Mouse (Mus musculus): ENCODE data around the gene Psmd3. TPM values are rescaled to one million over a fixed set of nuclear protein-coding genes. Genes with fewer than 3 reads are reported as not detected.
A peak's percentile ranks its signal among the peaks of the same experiment; 100 is the strongest.
"Not testable (repeated sequence)": the region's sequence is repeated elsewhere in the genome, so short reads cannot be mapped to it uniquely, and the experiment has no call there.

Psmd3 gene
- not detected in 2 replicates for polyA plus RNA-seq (2012; ENCODE audit: insufficient read depth, insufficient read length, low replicate concordance, missing spikeins)

GRCm38 (mm10) chr11:98681786-98682745, at the start of gene Psmd3:
Psmd3 (plus strand) TSS chr11:98682554.
- TF ChIP-seq POLR2A (IDR thresholded peaks at IDR 0.05; ENCODE audit: insufficient read depth, low read depth, low read length): peak; percentile 82
- no peak for TF ChIP-seq CTCF (IDR thresholded peaks at IDR 0.05; ENCODE audit: insufficient read depth, low read depth, low read length)
- peak within 1 kb of the TSS; percentile 47 for H3K27ac ChIP-seq (ENCODE audit: insufficient read depth, low read depth, low read length)
- peak within 1 kb of the TSS; percentile 98 for H3K4me3 ChIP-seq (ENCODE audit: insufficient read depth, low read depth, low read length)
- 2% methylated on average over 45 of the region's 45 CpGs for WGBS
- H3K4me1 ChIP-seq (ENCODE audit: control insufficient read depth, insufficient read depth, low read length): peaks cover 2% of the 10 kb centered on the region; the same call in 1 of the 2 replicates

GRCm38 (mm10) chr11:98635312-98635970, 46.9 kb upstream of the Psmd3 start:
- not testable (repeated sequence) for H3K4me3 ChIP-seq (ENCODE audit: insufficient read depth, low read depth, low read length); H3K4me1 ChIP-seq (ENCODE audit: control insufficient read depth, insufficient read depth, low read length); H3K27ac ChIP-seq (ENCODE audit: insufficient read depth, low read depth, low read length)
- 31% methylated on average over 10 of the region's 10 CpGs for WGBS

- H3K4me1 ChIP-seq (ENCODE audit: control insufficient read depth, insufficient read depth, low read length): no peaks in the 10 kb centered on the region
- WGBS: 79% methylated on average over 1 of the region's 1 CpGs
- no peak overlapping the region for H3K4me3 ChIP-seq (ENCODE audit: insufficient read depth, low read depth, low read length)
- TF ChIP-seq POLR2A (IDR thresholded peaks at IDR 0.05; ENCODE audit: insufficient read depth, low read depth, low read length) (no peak), CTCF (IDR thresholded peaks at IDR 0.05; ENCODE audit: insufficient read depth, low read depth, low read length) (no peak)
- no peak overlapping the region for H3K27ac ChIP-seq (ENCODE audit: insufficient read depth, low read depth, low read length)
Observed at GRCm38 (mm10) chr11:98637501-98637900, 44.9 kb upstream of the Psmd3 start.

DNA sequence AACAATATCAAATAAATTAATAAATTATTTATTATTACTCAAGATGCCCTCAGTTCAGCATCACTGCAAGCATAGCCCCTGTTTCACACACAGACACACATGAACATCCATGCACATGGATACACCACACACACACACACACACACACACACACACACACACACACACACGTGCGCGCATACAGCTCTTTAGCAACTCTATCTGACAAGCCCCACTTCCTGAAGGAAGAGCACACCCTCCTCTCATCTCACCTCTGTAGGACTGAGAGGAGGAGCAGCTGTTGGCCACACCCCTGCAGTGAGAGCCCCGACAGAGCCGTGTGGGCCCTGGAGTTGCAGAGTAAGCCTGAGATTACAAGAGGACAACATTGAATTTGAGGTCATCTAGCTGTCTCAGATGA, 42.3 kb upstream of the Psmd3 start:
- Histone ChIP-seq H3K4me3 (ENCODE audit: insufficient read depth, low read depth, low read length) (no peak overlapping the region), H3K27ac (ENCODE audit: insufficient read depth, low read depth, low read length) (no peak overlapping the region), H3K4me1 (ENCODE audit: control insufficient read depth, insufficient read depth, low read length) (no peaks in the 10 kb centered on the region)
- 72% methylated on average over 5 of the region's 5 CpGs for WGBS
- no peak for TF ChIP-seq CTCF (IDR thresholded peaks at IDR 0.05; ENCODE audit: insufficient read depth, low read depth, low read length)
- no peak for TF ChIP-seq POLR2A (IDR thresholded peaks at IDR 0.05; ENCODE audit: insufficient read depth, low read depth, low read length)

- no peak overlapping the region for H3K4me3 ChIP-seq (ENCODE audit: insufficient read depth, low read depth, low read length)
- H3K27ac ChIP-seq (ENCODE audit: insufficient read depth, low read depth, low read length): no peak overlapping the region
- H3K4me1 ChIP-seq (ENCODE audit: control insufficient read depth, insufficient read depth, low read length): no peaks in the 10 kb centered on the region
- TF ChIP-seq POLR2A (IDR thresholded peaks at IDR 0.05; ENCODE audit: insufficient read depth, low read depth, low read length) (no peak), CTCF (IDR thresholded peaks at IDR 0.05; ENCODE audit: insufficient read depth, low read depth, low read length) (no peak)
- 84% methylated on average over 3 of the region's 3 CpGs for WGBS
Observed at GRCm38 (mm10) chr11:98644757-98645156, 37.6 kb upstream of the Psmd3 start.

- WGBS: 80% methylated on average over 2 of the region's 2 CpGs
- TF ChIP-seq CTCF (IDR thresholded peaks at IDR 0.05; ENCODE audit: insufficient read depth, low read depth, low read length): no peak
- no peak for TF ChIP-seq POLR2A (IDR thresholded peaks at IDR 0.05; ENCODE audit: insufficient read depth, low read depth, low read length)
- H3K27ac ChIP-seq (ENCODE audit: insufficient read depth, low read depth, low read length): no peak overlapping the region
- H3K4me3 ChIP-seq (ENCODE audit: insufficient read depth, low read depth, low read length): no peak overlapping the region
- H3K4me1 ChIP-seq (ENCODE audit: control insufficient read depth, insufficient read depth, low read length): no peaks in the 10 kb centered on the region
Observed at GRCm38 (mm10) chr11:98645946-98646345, 36.4 kb upstream of the Psmd3 start.

GRCm38 (mm10) chr11:98646459-98646858, 35.9 kb upstream of the Psmd3 start, which contains the start of gene Gsdma2:
Gsdma2 (plus strand) TSS chr11:98646759.
- Histone ChIP-seq H3K27ac (ENCODE audit: insufficient read depth, low read depth, low read length) (no peak within 1 kb of the TSS), H3K4me3 (ENCODE audit: insufficient read depth, low read depth, low read length) (no peak within 1 kb of the TSS), H3K4me1 (ENCODE audit: control insufficient read depth, insufficient read depth, low read length) (no peaks in the 10 kb centered on the region)
- TF ChIP-seq POLR2A (IDR thresholded peaks at IDR 0.05; ENCODE audit: insufficient read depth, low read depth, low read length) (no peak), CTCF (IDR thresholded peaks at IDR 0.05; ENCODE audit: insufficient read depth, low read depth, low read length) (no peak)
- WGBS: 75% methylated on average over 2 of the region's 2 CpGs

DNA sequence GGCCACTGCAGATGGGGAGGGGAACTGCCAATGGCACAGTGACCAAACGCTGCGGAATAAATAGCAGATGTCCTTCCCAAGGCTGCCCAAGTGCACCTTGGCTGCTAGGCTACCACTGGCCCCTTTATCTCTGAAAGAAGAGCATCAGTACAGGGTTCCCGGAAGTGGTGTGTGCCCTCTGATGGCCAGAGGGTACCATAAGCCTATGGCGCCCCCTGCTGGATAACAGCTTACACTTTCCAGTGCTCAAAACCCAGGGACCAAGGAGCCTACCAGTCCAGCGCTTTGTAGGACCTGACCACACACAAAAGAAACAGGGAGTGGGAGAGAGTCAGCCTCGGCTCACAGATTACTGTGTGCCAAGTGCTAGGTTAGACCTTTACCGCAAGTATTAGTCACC, 27.3 kb upstream of the Psmd3 start:
- not testable (repeated sequence) for H3K4me1 ChIP-seq (ENCODE audit: control insufficient read depth, insufficient read depth, low read length); H3K27ac ChIP-seq (ENCODE audit: insufficient read depth, low read depth, low read length); H3K4me3 ChIP-seq (ENCODE audit: insufficient read depth, low read depth, low read length)
- WGBS: 10% methylated on average over 7 of the region's 7 CpGs

- no peak overlapping the region for H3K4me3 ChIP-seq (ENCODE audit: insufficient read depth, low read depth, low read length)
- no peak overlapping the region for H3K27ac ChIP-seq (ENCODE audit: insufficient read depth, low read depth, low read length)
- H3K4me1 ChIP-seq (ENCODE audit: control insufficient read depth, insufficient read depth, low read length): no peaks in the 10 kb centered on the region
- WGBS: 3% methylated on average over 6 of the region's 6 CpGs
- TF ChIP-seq CTCF (IDR thresholded peaks at IDR 0.05; ENCODE audit: insufficient read depth, low read depth, low read length): no peak
- TF ChIP-seq POLR2A (IDR thresholded peaks at IDR 0.05; ENCODE audit: insufficient read depth, low read depth, low read length): no peak
Observed at GRCm38 (mm10) chr11:98660517-98660916, 21.8 kb upstream of the Psmd3 start.

All from olfactory bulb, adult 2 months (tissue).